8 mouse cellular contexts compared by ENCODE assay signal in the genomic region with DNA sequence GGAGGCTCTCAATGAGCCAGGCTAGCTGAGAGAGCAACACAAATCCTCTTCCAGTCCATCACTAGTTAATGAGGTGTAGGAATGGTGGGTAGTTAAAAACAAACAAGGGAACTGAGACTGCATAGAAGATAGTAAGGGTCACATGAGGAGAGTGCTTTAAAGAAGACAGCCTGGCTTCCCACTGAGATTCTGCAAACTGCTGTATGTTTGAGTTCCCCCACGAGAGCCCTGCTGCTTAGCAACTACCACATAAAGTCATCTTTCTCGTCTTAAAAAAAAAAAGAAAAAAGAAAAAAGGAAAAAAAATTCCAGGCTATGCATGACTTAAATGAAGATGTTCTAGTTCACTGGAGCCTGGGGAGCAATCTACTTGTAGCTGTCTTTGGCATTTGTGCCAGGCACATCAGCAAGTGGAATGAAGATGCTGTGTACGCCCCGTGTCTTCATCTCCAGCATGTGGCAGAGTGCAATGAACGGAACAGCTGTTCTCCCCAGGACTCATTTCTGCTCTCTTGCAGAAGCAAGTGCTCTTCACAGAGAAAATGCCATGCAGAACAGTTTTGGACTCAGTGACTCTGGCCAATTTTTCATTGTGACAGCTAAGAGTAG.
DNase-seq lines count a peak whose midpoint lies in the region; ATAC-seq lines count a peak whose summit lies in the region.

No protein-coding gene starts in this region.

- DNase-seq in kidney, postnatal 14 days = peak; percentile 1
- no peak for DNase-seq in kidney, adult 11 months
- peak; percentile 29 for DNase-seq in gastrocnemius, postnatal 25 days
- DNase-seq in left cerebral cortex, postnatal 14 days (ENCODE audit: low spot score in 2 of 2) = peak; percentile 67 to 85
- peak; percentile 37 for DNase-seq in right cerebral cortex, postnatal 14 days
- no peak for DNase-seq in thymus, postnatal 36 days

- no peak for ATAC-seq in granulocyte monocyte progenitor cell, adult 5-6 weeks (replicated peaks; ENCODE audit: poor library complexity, severe bottlenecking)
- ATAC-seq in inflammation-experienced regulatory T-cells, adult 6 months = no peak

- intact Hi-C loops in left cerebral cortex, postnatal 14 days (cut with DNase I) = loop anchor here (5.0 to 10.0 kb wide), 2 partner anchors 65 to 323 kb away; partner anchors contain the start of gene Arhgap20

Comparison
In these comparisons a context has a peak if more than half of its experiments do, and no peak if none do; other contexts are left out.
1. DNase-seq: peak in kidney, postnatal 14 days (single experiment), gastrocnemius, postnatal 25 days (single experiment), left cerebral cortex, postnatal 14 days (2 of 2) and right cerebral cortex, postnatal 14 days (single experiment); none in kidney, adult 11 months (single experiment) and thymus, postnatal 36 days (0 of 2).